Mouse (Mus musculus): ENCODE measurements around the gene Ccdc3. TPM values are rescaled to one million over a fixed set of nuclear protein-coding genes. Genes with fewer than 3 reads are reported as not detected.
"Not testable (repeated sequence)": the region's sequence is repeated elsewhere in the genome, so short reads cannot be mapped to it uniquely, and the experiment has no call there.

Gene Ccdc3
- polyA plus RNA-seq, 1 experiment: 12.4 TPM

DNA sequence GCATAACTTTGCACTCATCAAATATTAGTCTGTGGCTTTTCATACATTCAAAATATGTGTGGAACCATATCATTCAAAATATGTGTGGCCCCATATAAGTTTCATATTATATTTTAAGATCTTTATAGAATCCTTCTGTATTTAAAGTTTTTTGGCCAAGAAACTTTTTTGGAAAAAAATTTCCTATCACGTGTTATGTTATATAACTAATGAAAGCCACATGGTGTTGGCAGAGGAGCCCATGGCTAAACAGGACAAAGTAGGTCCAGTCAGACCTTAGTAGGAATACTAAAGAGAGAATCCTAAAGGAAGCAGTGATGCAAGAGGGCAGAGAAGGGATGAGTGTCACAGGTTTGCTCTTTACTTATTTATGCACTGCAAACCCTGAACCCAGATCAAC, 65.6 kb downstream of the Ccdc3 start:
- no peak for DNase-seq (ENCODE audit: extremely low spot score in 1 of 2, low spot score in 1 of 2)

DNA sequence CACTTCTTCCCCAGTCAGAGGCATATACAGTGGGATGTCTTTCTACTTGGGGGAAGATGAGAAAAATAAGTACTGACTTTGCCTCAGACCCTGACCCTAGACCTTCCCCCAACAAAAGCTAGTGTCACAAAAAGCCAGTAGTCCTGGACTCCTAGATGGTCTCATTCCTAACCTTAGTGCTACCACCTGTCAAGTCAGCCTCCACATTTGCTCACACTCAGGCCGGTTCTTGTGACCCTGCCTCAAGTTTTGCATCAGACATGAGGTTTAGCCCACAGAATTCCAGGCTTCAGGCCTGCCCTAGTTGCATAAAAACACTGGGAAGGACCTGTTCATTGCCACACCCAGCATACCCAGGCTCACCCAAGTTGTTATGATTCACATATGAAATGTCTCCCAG, 67.4 kb downstream of the Ccdc3 start:
- DNase-seq (ENCODE audit: extremely low spot score in 1 of 2, low spot score in 1 of 2): no peak

DNA sequence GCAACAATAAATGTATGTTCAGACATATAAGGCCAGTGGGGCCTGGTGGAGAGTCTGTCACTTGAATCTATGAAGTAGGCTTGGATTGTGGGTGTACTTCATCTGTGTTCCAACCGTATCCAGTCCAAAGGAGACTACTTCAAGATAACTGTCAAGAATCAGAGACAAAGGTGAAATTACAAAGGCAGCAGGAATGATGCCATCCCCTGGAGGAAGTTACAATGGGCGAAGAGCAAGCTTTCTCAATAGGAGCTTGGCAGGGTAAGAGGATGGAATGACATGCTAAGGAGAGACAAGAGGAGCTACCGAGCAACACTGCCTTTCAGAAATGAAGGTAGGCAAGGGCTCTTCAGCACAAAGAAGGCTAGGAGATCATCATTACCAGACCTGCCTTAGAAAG, 69.1 kb downstream of the Ccdc3 start:
- DNase-seq (ENCODE audit: extremely low spot score in 1 of 2, low spot score in 1 of 2): no peak

DNA sequence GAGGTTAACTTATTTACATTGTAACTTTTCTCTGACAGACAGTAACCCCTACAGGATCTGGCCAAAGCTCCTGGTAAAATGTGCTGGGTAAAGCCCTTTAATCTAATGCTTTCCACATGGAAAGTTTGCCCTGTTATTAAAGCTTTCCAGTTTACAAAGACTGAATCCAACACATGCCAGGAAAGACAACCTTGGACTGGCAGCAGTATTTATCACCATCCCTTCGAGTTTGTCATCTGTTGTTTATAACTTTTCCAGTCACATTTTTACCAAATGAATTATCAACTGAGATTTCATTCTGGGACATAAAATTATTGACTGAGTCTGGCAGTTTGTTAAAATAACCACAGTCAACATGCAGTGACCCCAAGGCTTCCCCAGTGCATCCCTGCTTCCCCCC, 77.0 kb downstream of the Ccdc3 start:
- no peak for DNase-seq (ENCODE audit: extremely low spot score in 1 of 2, low spot score in 1 of 2)

DNA sequence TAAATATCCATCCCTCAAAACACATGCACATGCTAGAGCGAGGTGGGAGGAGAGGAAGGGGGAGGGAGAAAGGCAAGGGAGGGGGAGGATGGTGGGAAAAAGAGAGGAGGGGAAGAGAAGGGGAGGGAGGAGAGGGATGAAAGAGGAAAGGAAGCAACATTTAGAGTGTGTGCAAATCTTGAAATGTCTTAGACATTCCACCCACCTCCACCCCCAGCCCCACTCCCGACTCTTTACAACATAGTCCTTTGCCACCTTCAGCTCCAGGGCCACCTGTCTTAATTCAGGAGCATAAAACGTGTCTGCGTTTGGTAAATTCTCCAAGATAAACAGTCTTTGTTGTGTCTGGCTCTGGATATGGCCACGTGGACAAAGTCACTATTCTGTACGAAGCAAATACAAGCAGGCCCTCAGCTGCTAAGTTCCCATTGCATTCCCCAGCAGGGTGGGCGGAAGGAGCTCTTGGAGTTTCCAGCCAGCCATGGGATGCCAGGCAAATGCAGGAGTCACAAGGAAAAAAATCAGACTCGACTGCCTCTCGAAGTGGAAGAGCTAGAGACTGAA, 77.8 kb downstream of the Ccdc3 start:
- no peak for DNase-seq (ENCODE audit: extremely low spot score in 1 of 2, low spot score in 1 of 2)

DNA sequence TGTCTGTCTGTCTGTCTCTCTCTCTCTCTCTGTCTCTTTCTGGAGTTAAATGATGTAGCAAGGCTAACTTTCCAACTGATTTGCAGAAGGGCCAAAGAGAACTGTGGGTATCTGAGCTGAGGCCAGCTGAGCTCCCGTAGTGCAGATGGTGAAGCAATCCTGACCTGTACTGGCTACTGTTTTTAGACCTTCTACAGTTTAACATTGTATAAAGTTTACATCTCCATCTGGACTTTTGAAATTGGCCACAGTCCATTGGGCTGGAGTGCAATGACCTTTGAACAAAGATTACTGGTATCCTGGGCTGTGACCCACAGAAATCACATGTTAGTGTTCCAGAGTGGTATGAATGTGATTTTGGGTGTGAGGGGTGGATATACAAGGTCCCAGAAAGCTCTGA, 81.6 kb downstream of the Ccdc3 start:
- no peak for DNase-seq (ENCODE audit: extremely low spot score in 1 of 2, low spot score in 1 of 2)

DNA sequence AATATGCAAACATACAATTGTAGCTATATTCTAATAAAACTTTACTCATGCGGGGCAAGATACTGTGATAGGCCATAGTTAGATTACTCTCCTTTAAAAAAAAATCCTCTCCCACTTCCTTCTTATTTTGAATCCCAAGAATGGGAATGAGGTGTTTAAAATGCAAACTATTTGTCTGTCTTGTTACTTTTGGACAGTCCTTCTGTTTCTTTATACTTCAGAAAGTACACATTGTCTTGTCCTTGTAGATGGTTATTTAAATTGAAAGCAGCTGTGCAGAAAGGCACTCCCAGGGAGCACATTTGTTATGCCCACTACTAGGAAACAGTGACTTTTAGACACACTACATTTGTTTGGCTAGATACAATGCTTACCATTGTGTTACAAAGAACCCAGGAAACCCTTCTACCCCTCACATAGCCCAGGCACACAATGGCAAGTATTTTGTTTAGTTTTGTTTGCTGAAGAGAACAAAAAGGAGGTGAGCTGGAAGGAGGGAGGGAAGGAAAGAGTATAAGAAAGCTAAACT, 82.3 kb downstream of the Ccdc3 start:
- DNase-seq (ENCODE audit: extremely low spot score in 1 of 2, low spot score in 1 of 2): no peak

DNA sequence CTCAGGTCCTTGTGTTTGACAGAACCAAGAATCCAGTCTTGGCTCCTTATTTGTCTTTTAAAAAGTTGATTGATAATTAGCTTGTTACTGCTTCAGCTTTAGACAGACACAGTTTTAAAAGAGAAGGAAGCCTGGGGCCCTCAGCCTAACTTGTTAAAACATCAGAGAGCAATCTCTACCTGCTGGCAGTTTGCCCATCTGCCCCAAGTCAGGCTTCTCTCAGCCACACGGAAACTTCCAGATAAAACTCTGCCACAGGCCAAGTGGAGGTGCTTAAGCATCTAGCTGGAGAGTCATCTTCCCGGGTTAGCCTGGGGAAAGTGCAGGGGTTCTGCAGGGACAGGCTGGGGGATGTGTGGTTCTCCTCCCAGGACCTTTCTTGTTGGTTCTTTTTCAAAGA, 85.0 kb downstream of the Ccdc3 start:
- no peak for DNase-seq (ENCODE audit: extremely low spot score in 1 of 2, low spot score in 1 of 2)

DNA sequence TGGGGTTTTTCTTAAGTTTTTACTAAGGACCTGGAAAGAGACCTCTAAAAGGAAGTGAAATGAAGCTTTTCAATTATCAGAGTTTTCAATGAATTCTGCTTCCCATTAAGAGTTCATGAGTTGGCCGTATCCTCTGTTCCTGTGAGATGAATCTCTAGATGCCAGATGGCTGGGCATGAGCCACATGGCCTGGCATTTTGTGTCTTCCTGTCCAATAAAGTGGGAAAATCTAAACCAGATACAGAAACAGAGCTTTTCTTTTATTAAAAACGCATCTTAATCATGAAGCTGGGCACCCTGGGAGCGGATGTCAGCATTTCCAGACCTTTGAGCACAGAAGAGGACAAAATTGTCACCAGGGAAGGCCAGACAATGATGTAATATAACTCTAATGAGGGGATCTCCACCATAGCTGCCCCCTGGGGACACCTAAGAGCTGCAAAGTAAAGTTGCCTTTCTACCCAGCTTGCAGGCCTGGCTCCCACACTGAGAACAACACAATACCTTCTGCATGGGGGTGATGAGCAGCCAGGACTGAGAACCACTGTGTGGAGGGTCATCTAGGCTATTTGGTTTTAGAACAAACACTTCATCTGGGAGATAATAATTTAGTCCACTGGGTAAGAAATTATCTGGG, 99.4 kb downstream of the Ccdc3 start:
- no peak for DNase-seq (ENCODE audit: extremely low spot score in 1 of 2, low spot score in 1 of 2)

DNA sequence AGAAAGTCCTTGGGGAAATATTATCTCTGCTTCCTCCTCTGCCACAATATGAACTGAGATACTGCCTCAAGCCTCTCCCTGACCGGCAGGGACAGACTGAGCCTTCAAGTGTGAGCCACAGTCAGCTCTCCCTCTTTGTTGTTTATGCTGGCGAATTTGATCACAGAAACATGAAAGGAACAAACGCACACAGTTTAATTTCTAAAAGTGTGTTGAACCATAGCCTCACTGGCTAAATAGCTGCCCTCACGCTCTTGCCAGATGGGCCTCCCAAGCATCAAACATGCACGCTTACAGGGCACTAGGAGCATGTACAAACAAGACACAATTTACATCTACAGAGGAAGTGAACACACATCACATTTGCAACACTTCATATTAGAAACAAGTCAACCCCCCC, 100.3 kb downstream of the Ccdc3 start:
- no peak for DNase-seq (ENCODE audit: extremely low spot score in 1 of 2, low spot score in 1 of 2)

DNA sequence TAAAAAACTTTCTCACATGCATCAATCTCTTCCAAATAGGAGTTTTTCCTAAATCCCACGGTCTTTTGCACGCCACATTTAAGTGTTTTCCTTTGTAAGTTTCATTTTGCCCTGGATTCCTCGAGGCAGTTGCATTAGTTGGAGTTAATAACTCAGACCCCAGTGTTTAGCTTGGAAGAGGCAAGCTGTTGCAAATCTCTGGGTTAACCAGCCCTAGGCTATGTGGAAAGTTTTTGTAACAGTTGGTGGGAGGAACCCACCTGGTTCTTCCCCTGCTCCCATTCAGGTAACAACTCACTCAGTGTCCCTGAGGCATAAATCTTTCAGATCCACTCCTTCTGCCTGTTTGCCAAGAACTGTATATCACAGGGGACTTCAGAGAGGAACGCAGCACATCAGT, 101.9 kb downstream of the Ccdc3 start:
- no peak for DNase-seq (ENCODE audit: extremely low spot score in 1 of 2, low spot score in 1 of 2)

DNA sequence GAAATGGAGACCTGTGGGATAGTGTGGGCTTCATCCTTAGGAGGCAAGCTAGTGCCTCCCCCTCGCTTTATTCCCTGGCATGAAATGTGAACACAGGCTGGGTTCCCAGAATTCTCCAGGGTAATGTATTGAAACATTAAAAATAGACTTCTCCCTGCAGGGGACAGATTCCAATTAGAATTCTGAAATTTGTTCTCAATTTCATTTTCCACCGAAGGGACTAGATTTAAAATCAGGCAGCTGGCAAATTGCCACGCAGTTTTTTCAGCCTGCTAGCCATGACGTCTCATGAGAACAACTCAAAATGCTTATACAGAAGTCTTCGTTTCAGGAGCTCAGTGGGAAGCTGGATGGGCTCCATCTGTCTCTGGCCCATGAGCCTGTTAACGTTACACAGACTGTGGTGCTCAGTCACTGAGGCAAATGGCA, 103.9 kb downstream of the Ccdc3 start:
- peak; percentile 67 to 84 for DNase-seq (ENCODE audit: extremely low spot score in 1 of 2, low spot score in 1 of 2)

DNA sequence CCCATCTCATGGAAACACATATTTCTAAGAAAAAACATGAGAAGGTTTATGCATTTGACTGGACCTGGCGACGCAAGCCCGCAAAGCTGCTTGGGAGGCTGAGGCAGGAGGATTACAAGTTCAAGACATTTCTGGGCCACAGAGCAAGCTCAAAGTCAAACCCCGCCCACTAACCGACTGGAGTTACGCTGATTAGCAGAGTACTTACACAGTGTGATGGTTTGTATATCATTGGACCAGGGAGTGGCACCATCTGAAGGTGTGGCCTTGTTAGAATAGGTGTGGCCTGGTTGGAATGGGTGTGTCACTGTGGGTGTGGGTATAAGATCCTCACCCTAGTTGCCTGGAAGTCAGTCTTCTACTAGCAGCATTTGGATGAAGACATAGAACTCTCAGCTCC, 111.6 kb downstream of the Ccdc3 start:
- DNase-seq (ENCODE audit: extremely low spot score in 1 of 2, low spot score in 1 of 2): not testable (repeated sequence)

DNA sequence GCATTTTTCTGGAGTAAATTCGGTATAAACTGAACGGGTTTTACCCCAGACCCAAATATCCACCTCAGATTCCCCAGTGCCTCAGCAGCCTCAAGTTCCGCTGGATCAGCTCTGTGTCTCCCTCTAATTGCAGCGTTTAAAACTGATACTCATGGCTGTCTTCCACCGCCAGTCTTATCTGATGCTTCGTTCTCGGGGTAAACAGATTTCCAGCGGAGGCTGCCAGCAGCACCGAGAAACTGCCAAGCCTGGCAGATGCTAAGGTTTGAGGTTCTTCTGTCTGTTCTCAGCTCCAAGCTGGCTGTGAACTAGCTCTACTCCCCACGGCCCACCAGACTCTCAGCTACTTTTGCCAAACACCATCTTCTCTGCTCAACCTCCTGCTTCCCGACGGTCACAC, 112.4 kb downstream of the Ccdc3 start:
- peak; percentile 85 to 89 for DNase-seq (ENCODE audit: extremely low spot score in 1 of 2, low spot score in 1 of 2)

DNA sequence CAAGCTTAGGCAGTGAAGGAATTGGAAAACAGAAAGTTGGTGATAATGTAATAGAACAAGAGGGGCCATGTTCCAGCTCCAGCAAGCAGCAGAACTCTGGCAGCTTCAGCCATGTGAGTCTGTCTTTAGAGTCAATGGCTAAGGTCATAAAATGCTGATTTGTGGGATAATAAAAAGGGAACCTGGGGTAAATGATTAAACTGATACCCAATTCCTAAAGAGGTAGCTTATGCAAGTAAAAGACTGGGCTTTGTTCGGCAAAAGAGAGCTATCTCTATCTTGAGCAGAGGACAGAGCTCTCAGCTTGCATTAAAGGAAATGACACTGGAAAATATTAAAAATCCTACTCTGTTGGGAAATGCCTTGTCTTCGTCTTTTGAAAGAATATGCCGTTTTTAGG, 120.7 kb downstream of the Ccdc3 start:
- DNase-seq (ENCODE audit: extremely low spot score in 1 of 2, low spot score in 1 of 2): no peak

DNA sequence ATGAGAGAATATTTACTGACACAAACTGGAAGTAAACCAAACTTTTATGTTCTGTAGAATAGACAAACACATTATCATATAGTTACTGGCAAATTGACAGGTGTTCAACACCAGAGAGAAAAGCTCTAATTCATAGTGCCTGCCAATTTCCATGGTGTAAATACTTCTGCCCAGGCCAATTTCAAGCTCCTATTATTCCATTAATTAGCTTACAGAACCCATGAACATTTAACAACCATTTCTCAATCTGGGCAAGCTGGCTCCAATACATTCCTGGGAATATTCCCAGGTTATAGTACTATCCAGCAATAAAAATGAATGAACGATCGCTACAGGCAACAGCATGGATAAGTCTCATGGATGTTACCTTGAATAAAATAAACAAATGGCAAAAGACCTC, 124.7 kb downstream of the Ccdc3 start:
- DNase-seq (ENCODE audit: extremely low spot score in 1 of 2, low spot score in 1 of 2): no peak

DNA sequence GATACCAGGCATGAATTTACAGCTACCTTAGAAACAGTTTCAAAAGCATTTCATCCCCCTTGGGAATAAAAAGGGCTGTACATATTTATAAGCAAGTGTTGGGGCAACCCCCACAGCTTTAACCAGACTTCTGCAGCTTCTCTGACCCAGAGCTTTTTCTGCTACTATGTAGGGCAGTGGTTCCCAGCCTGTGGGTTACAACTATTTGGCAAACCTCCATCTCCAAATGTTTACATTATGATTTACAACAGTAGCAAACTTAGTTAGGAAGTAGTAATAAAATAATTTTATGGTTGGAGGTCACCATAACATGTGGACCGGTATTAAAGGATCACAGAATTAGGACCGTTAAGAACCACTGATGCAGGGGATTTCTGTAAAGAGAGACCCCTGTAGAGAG, 130.4 kb downstream of the Ccdc3 start:
- no peak for DNase-seq (ENCODE audit: extremely low spot score in 1 of 2, low spot score in 1 of 2)

Other genes with a start within 250 kb of the Ccdc3 start
- gene Phyh, start 218.8 kb upstream of the Ccdc3 start, polyA plus RNA-seq (2012; rRNA removed): 143 and 146 TPM in 2 replicates
- 1.5 and 2.0 TPM in 2 replicates for gene Ucma, start 161.7 kb upstream of the Ccdc3 start, polyA plus RNA-seq (2012; rRNA removed)
- gene Mcm10, start 125.0 kb upstream of the Ccdc3 start, polyA plus RNA-seq (2012; rRNA removed): 2.1 and 2.2 TPM in 2 replicates
- 11.7 and 13.5 TPM in 2 replicates for gene Optn, start 73.7 kb upstream of the Ccdc3 start, polyA plus RNA-seq (2012; rRNA removed)